Mouse (Mus musculus): Measurements from ENCODE around the gene Pcsk5. TPM values are rescaled to one million over a fixed set of nuclear protein-coding genes. Genes with fewer than 3 reads are reported as not detected.

Pcsk5 gene
- polyA plus RNA-seq, 1 experiment from 2014 or later: 14.3 TPM

- Histone ChIP-seq H3K4me1 (no peaks in the 10 kb centered on the region), H3K27ac (replicated peaks) (no peak overlapping the region), H3K27me3 (replicated peaks; ENCODE audit: low read depth, poor library complexity, severe bottlenecking) (no peaks in the 10 kb centered on the region), H3K36me3 (replicated peaks) (no peaks in the 10 kb centered on the region), H3K4me3 (no peak overlapping the region), H3K9me3 (no peaks in the 10 kb centered on the region)
- no peak for DNase-seq (ENCODE audit: low spot score)
- 93% methylated on average over 4 of the region's 4 CpGs for WGBS
These were observed 37.8 kb downstream of the Pcsk5 start for GRCm38 (mm10) chr19:17799419-17800185.

- no peak overlapping the region for H3K27ac ChIP-seq (replicated peaks)
- H3K4me1 ChIP-seq: no peaks in the 10 kb centered on the region
- H3K4me3 ChIP-seq: no peak overlapping the region
- WGBS: 89% methylated on average over 4 of the region's 4 CpGs
- no peaks in the 10 kb centered on the region for H3K27me3 ChIP-seq (replicated peaks; ENCODE audit: low read depth, poor library complexity, severe bottlenecking)
- no peak for DNase-seq (ENCODE audit: low spot score)
- H3K9me3 ChIP-seq: no peaks in the 10 kb centered on the region
- H3K36me3 ChIP-seq (replicated peaks): peaks cover 16% of the 10 kb centered on the region
These were observed 44.0 kb downstream of the Pcsk5 start for GRCm38 (mm10) chr19:17793457-17793856.

GRCm38 (mm10) chr19:17791485-17792052 lies 45.9 kb downstream of the Pcsk5 start:
- H3K27ac ChIP-seq (replicated peaks): no peak overlapping the region
- H3K9me3 ChIP-seq: no peaks in the 10 kb centered on the region
- H3K36me3 ChIP-seq (replicated peaks): peaks cover 16% of the 10 kb centered on the region
- no peaks in the 10 kb centered on the region for H3K4me1 ChIP-seq
- DNase-seq (ENCODE audit: low spot score): no peak
- no peaks in the 10 kb centered on the region for H3K27me3 ChIP-seq (replicated peaks; ENCODE audit: low read depth, poor library complexity, severe bottlenecking)
- WGBS: 92% methylated on average over 5 of the region's 5 CpGs
- H3K4me3 ChIP-seq: no peak overlapping the region

GRCm38 (mm10) chr19:17788617-17789317 lies 48.7 kb downstream of the Pcsk5 start:
- no peak overlapping the region for H3K4me3 ChIP-seq
- 85% methylated on average over 10 of the region's 10 CpGs for WGBS
- peaks cover 16% of the 10 kb centered on the region for H3K36me3 ChIP-seq (replicated peaks)
- no peaks in the 10 kb centered on the region for H3K9me3 ChIP-seq
- H3K27me3 ChIP-seq (replicated peaks; ENCODE audit: low read depth, poor library complexity, severe bottlenecking): no peaks in the 10 kb centered on the region
- H3K27ac ChIP-seq (replicated peaks): no peak overlapping the region
- no peaks in the 10 kb centered on the region for H3K4me1 ChIP-seq
- no peak for DNase-seq (ENCODE audit: low spot score)

- Histone ChIP-seq H3K4me1 (no peaks in the 10 kb centered on the region), H3K36me3 (replicated peaks) (no peaks in the 10 kb centered on the region), H3K27me3 (replicated peaks; ENCODE audit: low read depth, poor library complexity, severe bottlenecking) (no peaks in the 10 kb centered on the region), H3K4me3 (no peak overlapping the region), H3K27ac (replicated peaks) (no peak overlapping the region), H3K9me3 (no peaks in the 10 kb centered on the region)
- DNase-seq (ENCODE audit: low spot score): no peak
- 81% methylated on average over 3 of the region's 3 CpGs for WGBS
These were observed 50.7 kb downstream of the Pcsk5 start for GRCm38 (mm10) chr19:17786744-17787143.

GRCm38 (mm10) chr19:17784401-17785192 lies 52.8 kb downstream of the Pcsk5 start:
- no peak for DNase-seq (ENCODE audit: low spot score)
- Histone ChIP-seq H3K4me3 (no peak overlapping the region), H3K9me3 (no peaks in the 10 kb centered on the region), H3K36me3 (replicated peaks) (no peaks in the 10 kb centered on the region), H3K27me3 (replicated peaks; ENCODE audit: low read depth, poor library complexity, severe bottlenecking) (no peaks in the 10 kb centered on the region), H3K27ac (replicated peaks) (no peak overlapping the region), H3K4me1 (no peaks in the 10 kb centered on the region)
- 81% methylated on average over 2 of the region's 2 CpGs for WGBS

GRCm38 (mm10) chr19:17783231-17783630 lies 54.2 kb downstream of the Pcsk5 start:
- Histone ChIP-seq H3K4me3 (no peak overlapping the region), H3K36me3 (replicated peaks) (no peaks in the 10 kb centered on the region), H3K27ac (replicated peaks) (no peak overlapping the region), H3K4me1 (no peaks in the 10 kb centered on the region), H3K27me3 (replicated peaks; ENCODE audit: low read depth, poor library complexity, severe bottlenecking) (no peaks in the 10 kb centered on the region), H3K9me3 (no peaks in the 10 kb centered on the region)
- 90% methylated on average over 2 of the region's 2 CpGs for WGBS
- no peak for DNase-seq (ENCODE audit: low spot score)

- Histone ChIP-seq H3K4me3 (no peak overlapping the region), H3K27me3 (replicated peaks; ENCODE audit: low read depth, poor library complexity, severe bottlenecking) (no peaks in the 10 kb centered on the region), H3K4me1 (no peaks in the 10 kb centered on the region), H3K27ac (replicated peaks) (no peak overlapping the region), H3K36me3 (replicated peaks) (no peaks in the 10 kb centered on the region), H3K9me3 (no peaks in the 10 kb centered on the region)
- WGBS: 83% methylated on average over 4 of the region's 4 CpGs
- no peak for DNase-seq (ENCODE audit: low spot score)
These were observed 56.1 kb downstream of the Pcsk5 start for GRCm38 (mm10) chr19:17781323-17781722.

- no peaks in the 10 kb centered on the region; the same call in 1 of the 2 replicates for H3K36me3 ChIP-seq (replicated peaks)
- WGBS: 75% methylated on average over 2 of the region's 2 CpGs
- H3K9me3 ChIP-seq: no peaks in the 10 kb centered on the region
- no peak overlapping the region for H3K27ac ChIP-seq (replicated peaks)
- H3K4me1 ChIP-seq: peaks cover 9% of the 10 kb centered on the region; the same call in 1 of the 2 replicates
- H3K27me3 ChIP-seq (replicated peaks; ENCODE audit: low read depth, poor library complexity, severe bottlenecking): no peaks in the 10 kb centered on the region
- no peak for DNase-seq (ENCODE audit: low spot score)
- H3K4me3 ChIP-seq: no peak overlapping the region
These were observed 61.5 kb downstream of the Pcsk5 start for GRCm38 (mm10) chr19:17775943-17776342.

- H3K36me3 ChIP-seq (replicated peaks): no peaks in the 10 kb centered on the region; the same call in 1 of the 2 replicates
- H3K27me3 ChIP-seq (replicated peaks; ENCODE audit: low read depth, poor library complexity, severe bottlenecking): no peaks in the 10 kb centered on the region
- no peak for DNase-seq (ENCODE audit: low spot score)
- WGBS: 67% methylated on average over 2 of the region's 2 CpGs
- H3K4me1 ChIP-seq: peaks cover 9% of the 10 kb centered on the region; the same call in 1 of the 2 replicates
- no peak overlapping the region for H3K27ac ChIP-seq (replicated peaks)
- no peaks in the 10 kb centered on the region for H3K9me3 ChIP-seq
- H3K4me3 ChIP-seq: no peak overlapping the region
These were observed 62.3 kb downstream of the Pcsk5 start for GRCm38 (mm10) chr19:17775097-17775496.

GRCm38 (mm10) chr19:17774061-17774460 lies 63.4 kb downstream of the Pcsk5 start:
- Histone ChIP-seq H3K27me3 (replicated peaks; ENCODE audit: low read depth, poor library complexity, severe bottlenecking) (no peaks in the 10 kb centered on the region), H3K9me3 (no peaks in the 10 kb centered on the region), H3K36me3 (replicated peaks) (no peaks in the 10 kb centered on the region; the same call in 1 of the 2 replicates), H3K27ac (replicated peaks) (no peak overlapping the region), H3K4me1 (peaks cover 9% of the 10 kb centered on the region; the same call in 1 of the 2 replicates), H3K4me3 (no peak overlapping the region)
- WGBS: 70% methylated on average over 1 of the region's 1 CpGs
- DNase-seq (ENCODE audit: low spot score): no peak
